Mouse (Mus musculus): Measurements from ENCODE around the gene Gfpt1. TPM values are rescaled to one million over a fixed set of nuclear protein-coding genes. Genes with fewer than 3 reads are reported as not detected.
"Not testable (repeated sequence)": the region's sequence is repeated elsewhere in the genome, so short reads cannot be mapped to it uniquely, and the experiment has no call there.

The Gfpt1 gene
- polyA plus RNA-seq, 1 experiment from 2014 or later = 19.3 TPM

GRCm38 (mm10) chr6:87045507-87045906 lies 2.9 kb downstream of the Gfpt1 start:
- Histone ChIP-seq H3K9ac (no peak overlapping the region), H3K4me1 (replicated peaks) (peaks cover 29% of the 10 kb centered on the region), H3K9me3 (no peaks in the 10 kb centered on the region), H3K27me3 (no peaks in the 10 kb centered on the region), H3K36me3 (peaks cover 17% of the 10 kb centered on the region), H3K4me2 (no peak overlapping the region), H3K27ac (replicated peaks) (no peak overlapping the region), H3K4me3 (no peak overlapping the region)
- 89% methylated on average over 3 of the region's 3 CpGs for WGBS
- no peak for ATAC-seq (ENCODE audit: low read depth)

GRCm38 (mm10) chr6:87048712-87049111 lies 6.1 kb downstream of the Gfpt1 start:
- ATAC-seq (ENCODE audit: low read depth); H3K4me3 ChIP-seq; H3K9me3 ChIP-seq; H3K4me2 ChIP-seq; H3K27me3 ChIP-seq; H3K27ac ChIP-seq (replicated peaks); H3K9ac ChIP-seq: not testable (repeated sequence)
- Histone ChIP-seq H3K36me3 (peaks cover 43% of the 10 kb centered on the region), H3K4me1 (replicated peaks) (peaks cover 12% of the 10 kb centered on the region)
- WGBS = 95% methylated on average over 7 of the region's 7 CpGs

DNA sequence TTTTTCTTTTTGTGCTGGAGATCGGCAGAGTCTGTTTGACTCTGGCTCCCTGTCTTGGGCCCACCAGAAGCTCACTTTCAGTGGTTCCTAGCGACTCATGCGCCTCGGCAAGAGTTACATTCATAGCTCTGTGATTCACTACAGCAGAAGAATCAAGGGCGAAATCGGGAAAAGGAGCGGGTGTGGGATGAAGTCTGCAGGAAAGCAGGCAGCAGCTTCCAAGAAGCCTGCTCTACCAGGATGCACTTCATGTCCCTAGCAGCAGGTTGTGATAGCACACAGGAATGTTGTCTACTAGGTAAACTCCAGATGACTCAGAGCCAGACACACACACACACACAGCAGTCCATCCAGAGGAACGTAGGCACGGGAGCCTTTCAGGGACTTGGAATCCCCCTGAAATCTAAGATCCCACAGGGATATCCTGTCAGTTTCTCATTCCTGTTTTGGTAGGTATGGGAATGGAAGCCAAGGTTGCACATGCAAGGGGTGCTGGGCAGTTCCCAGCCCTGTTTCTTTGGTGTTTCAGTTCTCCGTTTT lies 9.3 kb downstream of the Gfpt1 start:
- Histone ChIP-seq H3K9me3 (no peaks in the 10 kb centered on the region), H3K4me1 (replicated peaks) (no peaks in the 10 kb centered on the region), H3K27me3 (no peaks in the 10 kb centered on the region), H3K36me3 (peaks cover 70% of the 10 kb centered on the region), H3K27ac (replicated peaks) (no peak overlapping the region), H3K9ac (no peak overlapping the region), H3K4me2 (no peak overlapping the region), H3K4me3 (no peak overlapping the region)
- 93% methylated on average over 10 of the region's 10 CpGs for WGBS
- ATAC-seq (ENCODE audit: low read depth) = no peak

DNA sequence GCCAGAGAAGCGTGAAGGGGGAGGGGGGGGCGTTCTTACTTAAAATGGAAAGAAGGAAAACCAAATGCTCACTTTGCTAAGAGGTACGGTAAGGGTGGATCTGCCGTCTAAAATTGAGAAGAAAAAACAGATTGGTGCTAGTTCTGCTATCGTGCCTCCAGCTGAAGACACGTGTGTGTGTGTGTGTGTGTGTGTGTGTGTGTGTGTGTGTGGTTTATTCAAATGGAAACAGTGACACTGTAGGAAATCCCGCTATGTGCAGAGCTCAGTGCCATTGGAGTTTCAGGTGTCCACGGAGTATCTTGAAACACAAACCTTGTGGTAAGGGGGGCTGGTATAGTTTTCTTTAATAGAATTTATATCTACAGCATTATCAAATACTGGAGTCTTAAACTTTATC lies 11.5 kb downstream of the Gfpt1 start:
- H3K4me2 ChIP-seq = no peak overlapping the region
- H3K27me3 ChIP-seq = no peaks in the 10 kb centered on the region
- no peaks in the 10 kb centered on the region for H3K9me3 ChIP-seq
- no peak overlapping the region for H3K27ac ChIP-seq (replicated peaks)
- no peak for ATAC-seq (ENCODE audit: low read depth)
- H3K36me3 ChIP-seq = peaks cover 75% of the 10 kb centered on the region
- H3K9ac ChIP-seq = no peak overlapping the region
- no peaks in the 10 kb centered on the region for H3K4me1 ChIP-seq (replicated peaks)
- 90% methylated on average over 8 of the region's 8 CpGs for WGBS
- H3K4me3 ChIP-seq = no peak overlapping the region

DNA sequence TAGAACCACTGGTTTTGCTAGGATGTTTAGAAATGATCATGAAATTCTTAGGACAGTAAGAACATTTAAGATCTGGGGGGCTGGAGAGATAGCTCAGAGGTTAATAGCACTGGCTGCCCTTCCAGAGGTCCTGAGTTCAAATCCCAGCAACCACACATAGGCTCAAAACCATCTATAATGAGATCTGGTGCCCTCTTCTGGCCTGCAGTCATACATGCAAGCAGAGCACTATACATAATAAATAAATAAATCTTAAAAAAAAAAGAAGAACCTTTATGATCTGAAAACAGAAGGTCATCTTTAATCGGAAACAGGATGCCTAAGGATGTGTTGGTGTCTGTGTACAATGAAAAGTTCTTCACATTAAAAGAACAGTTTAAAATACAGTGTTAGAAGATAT lies 17.1 kb downstream of the Gfpt1 start:
- Histone ChIP-seq H3K4me1 (replicated peaks) (no peaks in the 10 kb centered on the region), H3K36me3 (peaks cover 87% of the 10 kb centered on the region), H3K27ac (replicated peaks) (no peak overlapping the region), H3K4me3 (no peak overlapping the region), H3K4me2 (no peak overlapping the region), H3K27me3 (no peaks in the 10 kb centered on the region), H3K9ac (no peak overlapping the region), H3K9me3 (no peaks in the 10 kb centered on the region)
- WGBS = 98% methylated on average over 1 of the region's 1 CpGs
- ATAC-seq (ENCODE audit: low read depth) = no peak

DNA sequence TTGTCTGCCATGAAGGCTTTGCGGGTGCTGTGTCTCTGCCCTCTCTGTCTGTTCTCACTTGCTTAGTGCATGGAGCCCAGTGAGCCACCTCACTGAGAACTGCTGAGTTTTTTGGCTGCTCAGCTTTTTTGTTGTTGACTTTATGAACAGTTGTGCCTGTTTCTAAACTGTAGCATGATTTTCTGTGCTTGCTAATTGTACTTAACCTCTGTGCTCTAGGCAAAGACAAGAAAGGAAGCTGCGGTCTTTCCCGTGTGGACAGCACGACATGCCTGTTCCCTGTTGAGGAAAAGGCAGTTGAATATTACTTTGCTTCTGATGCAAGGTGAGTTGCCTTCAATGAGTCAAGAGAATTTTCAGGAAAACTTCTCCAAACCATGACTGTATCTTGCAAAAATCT lies 20.9 kb downstream of the Gfpt1 start:
- no peaks in the 10 kb centered on the region for H3K27me3 ChIP-seq
- ATAC-seq (ENCODE audit: low read depth) = no peak
- no peak overlapping the region for H3K4me3 ChIP-seq
- no peak overlapping the region for H3K9ac ChIP-seq
- no peak overlapping the region for H3K27ac ChIP-seq (replicated peaks)
- H3K4me2 ChIP-seq = no peak overlapping the region
- H3K4me1 ChIP-seq (replicated peaks) = no peaks in the 10 kb centered on the region
- WGBS = 93% methylated on average over 4 of the region's 4 CpGs
- H3K9me3 ChIP-seq = no peaks in the 10 kb centered on the region
- peaks cover 88% of the 10 kb centered on the region for H3K36me3 ChIP-seq

DNA sequence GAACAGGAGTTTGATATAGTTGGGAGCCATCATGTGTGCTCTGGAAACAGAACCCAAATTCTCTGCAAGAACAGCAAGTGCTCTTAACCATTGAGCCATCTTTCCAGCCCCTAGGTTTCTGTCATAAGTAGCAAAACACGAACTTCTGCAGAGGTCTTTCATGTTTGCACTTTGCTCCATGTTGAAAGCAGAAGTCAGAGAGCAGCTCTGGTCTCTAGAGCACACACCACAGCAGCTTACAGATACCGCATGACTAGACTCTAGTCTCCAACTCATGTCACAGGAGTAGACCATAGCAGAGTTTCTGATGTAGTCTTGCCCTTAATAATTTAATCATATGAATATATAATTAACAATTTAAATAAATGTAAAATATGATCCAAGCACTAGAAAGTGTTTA lies 25.6 kb downstream of the Gfpt1 start:
- H3K9me3 ChIP-seq = no peaks in the 10 kb centered on the region
- H3K4me2 ChIP-seq = no peak overlapping the region
- H3K4me3 ChIP-seq = no peak overlapping the region
- H3K27ac ChIP-seq (replicated peaks) = no peak overlapping the region
- peaks cover 93% of the 10 kb centered on the region for H3K36me3 ChIP-seq
- no peak overlapping the region for H3K9ac ChIP-seq
- ATAC-seq (ENCODE audit: low read depth) = no peak
- no peaks in the 10 kb centered on the region for H3K4me1 ChIP-seq (replicated peaks)
- H3K27me3 ChIP-seq = no peaks in the 10 kb centered on the region
- WGBS = 91% methylated on average over 2 of the region's 2 CpGs

- no peaks in the 10 kb centered on the region for H3K9me3 ChIP-seq
- H3K27me3 ChIP-seq = no peaks in the 10 kb centered on the region
- WGBS = 89% methylated on average over 7 of the region's 7 CpGs
- no peak overlapping the region for H3K9ac ChIP-seq
- no peak for ATAC-seq (ENCODE audit: low read depth)
- H3K36me3 ChIP-seq = peaks cover 93% of the 10 kb centered on the region
- H3K4me3 ChIP-seq = no peak overlapping the region
- no peak overlapping the region for H3K4me2 ChIP-seq
- no peak overlapping the region for H3K27ac ChIP-seq (replicated peaks)
- no peaks in the 10 kb centered on the region for H3K4me1 ChIP-seq (replicated peaks)
These were observed 26.7 kb downstream of the Gfpt1 start for GRCm38 (mm10) chr6:87069195-87069900.

GRCm38 (mm10) chr6:87070641-87071040 lies 28.0 kb downstream of the Gfpt1 start:
- Histone ChIP-seq H3K9me3 (no peaks in the 10 kb centered on the region), H3K36me3 (peaks cover 85% of the 10 kb centered on the region), H3K27ac (replicated peaks) (no peak overlapping the region), H3K4me2 (no peak overlapping the region), H3K9ac (no peak overlapping the region), H3K27me3 (no peaks in the 10 kb centered on the region), H3K4me1 (replicated peaks) (no peaks in the 10 kb centered on the region), H3K4me3 (no peak overlapping the region)
- 94% methylated on average over 4 of the region's 4 CpGs for WGBS
- no peak for ATAC-seq (ENCODE audit: low read depth)

DNA sequence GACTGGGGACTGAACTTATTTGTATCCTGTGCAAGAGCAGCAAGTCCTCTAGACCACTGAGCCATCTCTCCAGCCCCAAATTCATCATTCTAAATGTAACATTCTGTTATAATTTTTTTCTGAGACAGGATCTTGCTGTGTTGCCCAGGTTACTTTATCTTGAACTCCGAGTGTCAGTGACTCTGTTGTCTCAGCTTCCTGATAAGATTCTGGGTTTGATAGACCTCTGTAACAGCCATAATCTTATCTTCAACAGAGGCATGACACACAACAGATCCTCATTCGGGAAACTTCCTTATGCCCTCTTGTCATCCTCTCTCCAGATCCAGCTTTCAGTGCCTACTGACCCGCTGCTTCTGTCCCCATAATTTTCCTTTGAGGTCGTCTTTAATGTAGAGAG lies 30.1 kb downstream of the Gfpt1 start:
- Histone ChIP-seq H3K4me2 (no peak overlapping the region), H3K4me3 (no peak overlapping the region), H3K27me3 (no peaks in the 10 kb centered on the region), H3K9ac (no peak overlapping the region), H3K4me1 (replicated peaks) (no peaks in the 10 kb centered on the region), H3K36me3 (peaks cover 84% of the 10 kb centered on the region), H3K9me3 (no peaks in the 10 kb centered on the region), H3K27ac (replicated peaks) (no peak overlapping the region)
- WGBS = 93% methylated on average over 4 of the region's 4 CpGs
- no peak for ATAC-seq (ENCODE audit: low read depth)

GRCm38 (mm10) chr6:87075092-87075685 lies 32.5 kb downstream of the Gfpt1 start:
- no peak overlapping the region for H3K27ac ChIP-seq (replicated peaks)
- no peaks in the 10 kb centered on the region for H3K27me3 ChIP-seq
- H3K4me3 ChIP-seq = no peak overlapping the region
- no peak overlapping the region for H3K4me2 ChIP-seq
- H3K4me1 ChIP-seq (replicated peaks) = no peaks in the 10 kb centered on the region
- no peak overlapping the region for H3K9ac ChIP-seq
- H3K36me3 ChIP-seq = peaks cover 79% of the 10 kb centered on the region
- no peak for ATAC-seq (ENCODE audit: low read depth)
- no peaks in the 10 kb centered on the region for H3K9me3 ChIP-seq
- 74% methylated on average over 2 of the region's 3 CpGs for WGBS

- H3K4me3 ChIP-seq = no peak overlapping the region
- no peak overlapping the region for H3K4me2 ChIP-seq
- H3K27me3 ChIP-seq = no peaks in the 10 kb centered on the region
- H3K9me3 ChIP-seq = no peaks in the 10 kb centered on the region
- 76% methylated on average over 4 of the region's 4 CpGs for WGBS
- ATAC-seq (ENCODE audit: low read depth) = no peak
- no peak overlapping the region for H3K27ac ChIP-seq (replicated peaks)
- no peak overlapping the region for H3K9ac ChIP-seq
- peaks cover 78% of the 10 kb centered on the region for H3K36me3 ChIP-seq
- H3K4me1 ChIP-seq (replicated peaks) = no peaks in the 10 kb centered on the region
These were observed 36.8 kb downstream of the Gfpt1 start for GRCm38 (mm10) chr6:87079457-87079856.

GRCm38 (mm10) chr6:87085026-87085425 lies 42.4 kb downstream of the Gfpt1 start:
- H3K4me1 ChIP-seq (replicated peaks) = no peaks in the 10 kb centered on the region
- H3K9me3 ChIP-seq = no peaks in the 10 kb centered on the region
- H3K4me2 ChIP-seq = no peak overlapping the region
- 92% methylated on average over 6 of the region's 6 CpGs for WGBS
- peaks cover 90% of the 10 kb centered on the region for H3K36me3 ChIP-seq
- H3K9ac ChIP-seq = no peak overlapping the region
- ATAC-seq (ENCODE audit: low read depth) = no peak
- no peak overlapping the region for H3K4me3 ChIP-seq
- no peaks in the 10 kb centered on the region for H3K27me3 ChIP-seq
- H3K27ac ChIP-seq (replicated peaks) = no peak overlapping the region

Data from neural tube, embryonic 13.5 days (tissue).